21 mouse cellular contexts compared by ENCODE assay signal in the genomic region with DNA sequence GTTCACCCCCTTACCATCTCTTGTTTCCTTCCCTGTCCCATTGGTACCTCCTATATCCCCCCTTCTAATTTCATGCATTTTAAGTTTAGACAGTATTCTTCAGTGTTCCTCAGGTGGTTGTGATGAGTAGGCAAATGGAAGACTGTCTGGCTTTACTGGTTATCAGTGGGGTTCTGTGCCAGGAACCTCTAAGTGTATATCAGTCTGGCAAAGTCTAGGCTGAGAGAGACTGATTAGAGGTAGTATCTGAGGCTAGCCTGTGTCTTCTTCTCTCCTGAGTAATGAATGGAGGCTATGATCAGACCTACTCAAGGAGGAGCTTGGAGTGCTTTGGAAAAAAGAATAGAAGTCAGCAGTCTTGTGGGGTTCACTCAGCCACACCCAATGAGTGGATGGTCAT. TPM values are rescaled to one million over a fixed set of nuclear protein-coding genes. Genes with fewer than 3 reads are reported as not detected.
DNase-seq lines count a peak whose midpoint lies in the region; ATAC-seq and TF ChIP-seq lines count a peak whose summit lies in the region.
"Had no signal": no experiment of that assay in that cellular context is flagged by ENCODE, and none has a peak within 500 bp of the region (broad histone marks: within the 10 kb centered on the region; RNA-seq: fewer than 3 reads in every experiment).

No protein-coding gene starts in this region.

- DNase-seq in lung, postnatal 0 days (ENCODE audit: low spot score), result no peak
- peak; percentile 60 for DNase-seq in c-Kit-positive CD71-positive TER-119-positive erythroid progenitor cells, embryonic 14.5 days (ENCODE audit: low spot score)
- peak; percentile 70 to 77 (median 73) for DNase-seq in liver, embryonic 14.5 days (ENCODE audit: low read depth in 3 of 3, low spot score in 3 of 3)
- no peak for DNase-seq in layer of hippocampus, postnatal 36 days
- no peak for DNase-seq in ovary, adult 18-20 months (ENCODE audit: low spot score)
- DNase-seq: adrenal gland, postnatal 25 days; cerebellum, adult 2 months; cerebellum, postnatal 36 days; gastrocnemius, postnatal 25 days; heart, adult 2 months; lung, postnatal 14 days; thymus, adult 2 months had no signal

- TF ChIP-seq CTCF in lung, postnatal 0 days (IDR thresholded peaks at IDR 0.05), result no peak
- TF ChIP-seq CTCF in liver, embryonic 14.5 days (IDR thresholded peaks at IDR 0.05; ENCODE audit: low read depth), result no peak

- H3K9ac ChIP-seq in lung, embryonic 15.5 days, result no peak overlapping the region
- no peak overlapping the region for H3K9ac ChIP-seq in lung, postnatal 0 days (replicated peaks; ENCODE audit: low read depth)
- no peak overlapping the region; the same call in 1 of the 2 replicates for H3K9ac ChIP-seq in liver, embryonic 14.5 days (replicated peaks)
- no peak overlapping the region for H3K9ac ChIP-seq in midbrain, embryonic 16.5 days (ENCODE audit: low read depth, low read length)
- H3K9ac ChIP-seq: forebrain, embryonic 15.5 days; hindbrain, embryonic 14.5 days; intestine, embryonic 15.5 days; limb, embryonic 15.5 days; neural tube, embryonic 13.5 days had no signal

- H3K27ac ChIP-seq in lung, embryonic 15.5 days, result no peak overlapping the region
- H3K27ac ChIP-seq in lung, postnatal 0 days (ENCODE audit: low read length), result no peak overlapping the region
- H3K27ac ChIP-seq in liver, embryonic 14.5 days, result peak overlapping the region; percentile 54
- H3K27ac ChIP-seq in midbrain, embryonic 16.5 days (ENCODE audit: low read length), result no peak overlapping the region
- H3K27ac ChIP-seq: forebrain, embryonic 15.5 days; hindbrain, embryonic 14.5 days; intestine, embryonic 15.5 days; limb, embryonic 15.5 days; neural tube, embryonic 13.5 days had no signal

- no peak for TF ChIP-seq POLR2A in myocyte (IDR thresholded peaks at IDR 0.05; ENCODE audit: insufficient read length, low read depth)

- no peaks in the 10 kb centered on the region for H3K27me3 ChIP-seq in lung, embryonic 15.5 days
- no peaks in the 10 kb centered on the region for H3K27me3 ChIP-seq in lung, postnatal 0 days (replicated peaks; ENCODE audit: insufficient read depth, low read length)
- H3K27me3 ChIP-seq in liver, embryonic 14.5 days (ENCODE audit: control insufficient read depth, insufficient read depth, low read length), result no peaks in the 10 kb centered on the region
- H3K27me3 ChIP-seq in myocyte (ENCODE audit: control insufficient read depth, insufficient read depth, insufficient read length), result no peaks in the 10 kb centered on the region
- no peaks in the 10 kb centered on the region for H3K27me3 ChIP-seq in midbrain, embryonic 16.5 days (ENCODE audit: control insufficient read depth, insufficient read depth, low read depth, low read length)
- H3K27me3 ChIP-seq: forebrain, embryonic 15.5 days; intestine, embryonic 15.5 days; limb, embryonic 15.5 days; neural tube, embryonic 13.5 days had no signal

- no peak for TF ChIP-seq EP300 in lung, postnatal 0 days (IDR thresholded peaks at IDR 0.05)
- TF ChIP-seq EP300 in liver, embryonic 14.5 days (IDR thresholded peaks at IDR 0.05; ENCODE audit: low read depth), result peak; percentile 93

- H3K4me1 ChIP-seq in lung, embryonic 15.5 days, result peaks cover 22% of the 10 kb centered on the region
- peaks cover 15% of the 10 kb centered on the region; the same call in 1 of the 2 replicates for H3K4me1 ChIP-seq in lung, postnatal 0 days (ENCODE audit: insufficient read depth, low read depth, low read length)
- peaks cover 41 to 42% of the 10 kb centered on the region in 2 experiments for H3K4me1 ChIP-seq in liver, embryonic 14.5 days (replicated peaks; ENCODE audit: control insufficient read depth in 2 of 2, insufficient read depth in 2 of 2, low read length in 1 of 2)
- H3K4me1 ChIP-seq in midbrain, embryonic 16.5 days (ENCODE audit: control insufficient read depth, insufficient read depth, low read length), result no peaks in the 10 kb centered on the region

- no peak overlapping the region for H3K4me2 ChIP-seq in lung, embryonic 15.5 days
- no peak overlapping the region for H3K4me2 ChIP-seq in lung, postnatal 0 days (replicated peaks; ENCODE audit: low read depth, low read length)
- H3K4me2 ChIP-seq in liver, embryonic 14.5 days (ENCODE audit: low read depth), result peak overlapping the region; percentile 53
- H3K4me2 ChIP-seq in myocyte (ENCODE audit: low read depth), result peak overlapping the region; percentile 60
- no peak overlapping the region for H3K4me2 ChIP-seq in midbrain, embryonic 16.5 days (ENCODE audit: low read length)
- H3K4me2 ChIP-seq: forebrain, embryonic 15.5 days; hindbrain, embryonic 14.5 days; intestine, embryonic 15.5 days; limb, embryonic 15.5 days; neural tube, embryonic 13.5 days had no signal

- peak; percentile 25; the same call in 1 of the 2 replicates for ATAC-seq in lung, embryonic 15.5 days (ENCODE audit: borderline replicate concordance, extremely low read depth, low FRiP score, low TSS enrichment)
- no peak for ATAC-seq in lung, postnatal 0 days
- peak; percentile 98 for ATAC-seq in liver, embryonic 14.5 days (ENCODE audit: insufficient read depth)
- no peak for ATAC-seq in midbrain, embryonic 16.5 days
- ATAC-seq: forebrain, embryonic 15.5 days; intestine, embryonic 15.5 days had no signal

- no peaks in the 10 kb centered on the region for H3K36me3 ChIP-seq in lung, embryonic 15.5 days
- no peaks in the 10 kb centered on the region for H3K36me3 ChIP-seq in lung, postnatal 0 days (ENCODE audit: insufficient read depth, low read length)
- H3K36me3 ChIP-seq in liver, embryonic 14.5 days (replicated peaks; ENCODE audit: control insufficient read depth, insufficient read depth, low read depth), result no peaks in the 10 kb centered on the region
- no peaks in the 10 kb centered on the region for H3K36me3 ChIP-seq in myocyte (ENCODE audit: control insufficient read depth, insufficient read depth)
- no peaks in the 10 kb centered on the region for H3K36me3 ChIP-seq in midbrain, embryonic 16.5 days (ENCODE audit: control insufficient read depth, insufficient read depth, low read length)
- H3K36me3 ChIP-seq: forebrain, embryonic 15.5 days; intestine, embryonic 15.5 days; limb, embryonic 15.5 days; neural tube, embryonic 13.5 days had no signal

- no peak overlapping the region for H3K4me3 ChIP-seq in lung, embryonic 15.5 days
- no peak overlapping the region for H3K4me3 ChIP-seq in lung, postnatal 0 days (ENCODE audit: low read depth, low read length)
- no peak overlapping the region for H3K4me3 ChIP-seq in liver, embryonic 14.5 days (ENCODE audit: insufficient read depth in 1 of 2, low read depth in 2 of 2, low read length in 2 of 2)
- H3K4me3 ChIP-seq in myocyte, result no peak overlapping the region
- no peak overlapping the region for H3K4me3 ChIP-seq in midbrain, embryonic 16.5 days (ENCODE audit: low read depth, low read length)
- H3K4me3 ChIP-seq: erythroblast, embryonic 14.5 days; forebrain, embryonic 15.5 days; heart, adult 2 months; intestine, embryonic 15.5 days; limb, embryonic 15.5 days; neural tube, embryonic 13.5 days had no signal

- peaks cover 16% of the 10 kb centered on the region for H3K79me2 ChIP-seq in myocyte (ENCODE audit: control insufficient read depth, insufficient read depth)

- H3ac ChIP-seq in myocyte (ENCODE audit: control insufficient read depth, insufficient read length), result no peak overlapping the region

- no peaks in the 10 kb centered on the region for H3K9me3 ChIP-seq in lung, embryonic 15.5 days
- no peaks in the 10 kb centered on the region for H3K9me3 ChIP-seq in lung, postnatal 0 days (ENCODE audit: low read length)
- H3K9me3 ChIP-seq in liver, embryonic 14.5 days (ENCODE audit: control insufficient read depth, low read length), result no peaks in the 10 kb centered on the region
- no peaks in the 10 kb centered on the region for H3K9me3 ChIP-seq in midbrain, embryonic 16.5 days (replicated peaks; ENCODE audit: control insufficient read depth, low read length, poor library complexity, severe bottlenecking)
- H3K9me3 ChIP-seq: forebrain, embryonic 15.5 days; intestine, embryonic 15.5 days; limb, embryonic 15.5 days; neural tube, embryonic 13.5 days had no signal

TF ChIP-seq in myocyte, 11 proteins besides CTCF, POLR2A, EP300 and RAD21:
- no peak for TF ChIP-seq CEBPB (IDR thresholded peaks at IDR 0.05; ENCODE audit: insufficient read depth, poor library complexity, severe bottlenecking)
- no peak for TF ChIP-seq MYOD1 (IDR thresholded peaks at IDR 0.05; ENCODE audit: control insufficient read depth in 1 of 3, insufficient read length in 2 of 3, low read depth in 2 of 3)
- TF ChIP-seq MYOG (IDR thresholded peaks at IDR 0.05; ENCODE audit: control insufficient read depth in 1 of 3, insufficient read depth in 1 of 3, insufficient read length in 2 of 3, low read depth in 2 of 3), result no peak
- TF ChIP-seq TCF3 (IDR thresholded peaks at IDR 0.05; ENCODE audit: insufficient read length, low read depth), result no peak
- no peak for TF ChIP-seq E2F4 (IDR thresholded peaks at IDR 0.05; ENCODE audit: insufficient read depth)
- TF ChIP-seq REST (IDR thresholded peaks at IDR 0.05; ENCODE audit: insufficient read depth, insufficient read length), result no peak
- TF ChIP-seq USF1 (IDR thresholded peaks at IDR 0.05; ENCODE audit: low read depth), result no peak

RNA-seq across cellular contexts. Expression of gene Abtb2, which starts 18.0 kb away (rescaled TPM):
- 8.3 and 8.5 TPM in 2 replicates for polyA plus RNA-seq in lung, embryonic 15.5 days (2015; fragmentation: Nextera tagmentation; extraction: Ambion mirVana)
- 3.6 and 4.5 TPM in 2 replicates for polyA plus RNA-seq in lung, postnatal 0 days (2015; fragmentation: Nextera tagmentation; extraction: Ambion mirVana)
- polyA plus RNA-seq in liver, embryonic 14.5 days (2012; rRNA removed), result 1.7 and 1.8 TPM in 2 replicates
- polyA plus RNA-seq in liver, embryonic 14.5 days (2014; fragmentation: Nextera tagmentation; extraction: Ambion mirVana), result 1.2 and 1.7 TPM in 2 replicates
- 16.1 TPM for polyA plus RNA-seq in myocyte (2012; fragmentation: generic; extraction: Trizol)
- 10 to 100 TPM; 11.8 to 12.0 TPM for total RNA-seq in layer of hippocampus, postnatal 36 days (2021)
- 8.7 and 9.0 TPM in 2 replicates for polyA plus RNA-seq in midbrain, embryonic 16.5 days (2015; fragmentation: Nextera tagmentation; extraction: Ambion mirVana)

Comparison
In these comparisons a context has a peak if more than half of its experiments do, and no peak if none do; other contexts are left out.
1. ATAC-seq: peak in lung, embryonic 15.5 days (single experiment) and liver, embryonic 14.5 days (single experiment); none in lung, postnatal 0 days (single experiment) and midbrain, embryonic 16.5 days (single experiment).
2. H3K4me2 ChIP-seq: peak in liver, embryonic 14.5 days (single experiment) and myocyte (single experiment); none in lung, embryonic 15.5 days (single experiment), lung, postnatal 0 days (single experiment) and midbrain, embryonic 16.5 days (single experiment).
3. DNase-seq: peak in c-Kit-positive CD71-positive TER-119-positive erythroid progenitor cells, embryonic 14.5 days (single experiment) and liver, embryonic 14.5 days (3 of 3); none in lung, postnatal 0 days (single experiment), layer of hippocampus, postnatal 36 days (0 of 2) and ovary, adult 18-20 months (single experiment).